Mouse (Mus musculus): ENCODE results near the gene Fam185a. TPM values are rescaled to one million over a fixed set of nuclear protein-coding genes. Genes with fewer than 3 reads are reported as not detected.
A peak's percentile ranks its signal among the peaks of the same experiment; 100 is the strongest.

The Fam185a gene
- 8.9 and 9.1 TPM in 2 replicates for polyA plus RNA-seq (2015; fragmentation: Nextera tagmentation; extraction: Ambion mirVana)

DNA sequence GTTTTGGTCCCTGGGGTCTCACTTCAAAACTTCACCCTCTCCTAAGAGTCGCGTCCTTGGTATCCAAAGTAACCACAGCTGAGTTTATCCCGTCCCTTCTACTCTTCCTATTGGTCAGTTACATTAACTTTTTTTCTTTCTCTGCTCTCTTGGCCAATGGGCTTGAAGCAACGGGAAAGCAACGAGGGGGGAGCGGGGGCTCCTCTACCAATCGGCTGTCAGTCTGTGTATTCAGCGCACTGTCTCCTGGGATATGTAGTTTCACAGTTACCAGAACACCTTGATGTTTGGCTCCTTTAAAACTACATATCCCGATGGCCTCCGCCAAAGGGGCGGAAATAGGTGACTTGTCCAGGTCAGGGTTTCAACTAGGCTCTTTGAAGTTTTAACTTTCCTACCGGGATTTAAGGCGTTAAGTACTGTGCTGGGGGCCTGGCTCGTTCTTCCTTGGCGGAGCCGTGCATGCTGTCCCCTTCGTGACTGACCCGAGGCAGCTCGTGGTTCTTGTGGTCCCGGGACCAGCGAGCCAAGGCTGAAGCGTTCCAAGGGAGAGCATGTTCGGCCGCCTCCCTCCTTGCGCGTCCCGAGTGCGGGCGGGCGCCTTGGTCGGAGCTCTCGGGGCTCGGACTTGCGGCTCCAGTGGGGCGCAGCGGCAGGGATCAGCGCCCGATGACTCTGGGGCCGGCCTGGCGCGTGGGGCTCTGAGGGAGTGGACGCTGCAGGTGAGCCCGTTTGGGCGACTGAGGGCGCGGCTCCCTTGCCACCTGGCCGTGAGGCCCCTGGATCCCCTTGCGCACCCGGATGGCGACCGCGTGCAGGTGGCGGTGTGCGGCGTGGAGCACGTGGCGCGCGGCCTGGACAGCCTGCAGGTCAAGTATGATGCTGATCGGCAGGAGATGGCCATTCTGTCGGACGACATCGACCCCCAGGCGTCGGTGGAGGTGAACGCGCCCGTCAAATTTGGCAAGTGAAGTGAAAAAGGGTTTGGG is at the start of gene Fam185a, which contains the start of gene Ccdc146:
TSS of gene Fam185a (plus strand) at position 345 of the 989 bp plus-strand sequence.
TSS of gene Ccdc146 (minus strand) at position 64 of the 989 bp plus-strand sequence.
- Histone ChIP-seq H3K4me2 (ENCODE audit: low read depth, low read length) (peak within 1 kb of the TSS; percentile 76), H3K36me3 (ENCODE audit: control insufficient read depth, insufficient read depth, low read length) (no peaks in the 10 kb centered on the region), H3K4me3 (ENCODE audit: low read length) (peak within 1 kb of the TSS; percentile 75), H3K27me3 (replicated peaks; ENCODE audit: control insufficient read depth, insufficient read depth, low read length) (no peaks in the 10 kb centered on the region), H3K9ac (ENCODE audit: low read depth, low read length) (peak within 1 kb of the TSS; percentile 76), H3K4me1 (ENCODE audit: control insufficient read depth, insufficient read depth, low read length) (peaks cover 13% of the 10 kb centered on the region), H3K27ac (ENCODE audit: low read length) (peak within 1 kb of the TSS; percentile 75), H3K9me3 (ENCODE audit: control insufficient read depth, low read length) (no peaks in the 10 kb centered on the region)
- peak; percentile 100 for ATAC-seq
- under 1% methylated on average over 68 of the region's 68 CpGs for whole genome bisulfite sequencing

DNA sequence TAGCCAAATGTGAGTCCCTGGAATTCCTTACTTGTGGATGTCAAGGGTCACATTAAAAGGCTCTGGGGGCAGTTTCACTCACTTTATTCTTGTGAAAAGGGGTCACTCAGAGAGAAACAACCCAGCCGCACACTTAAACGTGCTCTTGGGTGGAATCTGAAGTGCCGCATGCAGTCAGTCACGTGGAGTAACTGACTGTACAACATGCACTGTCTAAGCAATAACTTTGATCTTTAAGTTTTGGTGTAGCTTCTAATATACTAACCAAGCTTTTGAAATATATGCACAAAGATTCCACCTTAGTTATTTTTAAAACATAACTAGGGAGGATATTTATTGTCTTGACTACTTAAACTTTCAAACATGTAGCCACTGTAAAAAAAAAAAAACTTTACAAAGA is 47.8 kb upstream of the Fam185a start:
- no peaks in the 10 kb centered on the region for H3K9me3 ChIP-seq (ENCODE audit: control insufficient read depth, low read length)
- H3K4me3 ChIP-seq (ENCODE audit: low read length): no peak overlapping the region
- no peak overlapping the region for H3K9ac ChIP-seq (ENCODE audit: low read depth, low read length)
- no peak for ATAC-seq
- 77% methylated on average over 4 of the region's 4 CpGs for WGBS
- H3K27ac ChIP-seq (ENCODE audit: low read length): no peak overlapping the region
- peaks cover 8% of the 10 kb centered on the region for H3K4me1 ChIP-seq (ENCODE audit: control insufficient read depth, insufficient read depth, low read length)
- H3K4me2 ChIP-seq (ENCODE audit: low read depth, low read length): no peak overlapping the region
- H3K27me3 ChIP-seq (replicated peaks; ENCODE audit: control insufficient read depth, insufficient read depth, low read length): no peaks in the 10 kb centered on the region
- H3K36me3 ChIP-seq (ENCODE audit: control insufficient read depth, insufficient read depth, low read length): no peaks in the 10 kb centered on the region

DNA sequence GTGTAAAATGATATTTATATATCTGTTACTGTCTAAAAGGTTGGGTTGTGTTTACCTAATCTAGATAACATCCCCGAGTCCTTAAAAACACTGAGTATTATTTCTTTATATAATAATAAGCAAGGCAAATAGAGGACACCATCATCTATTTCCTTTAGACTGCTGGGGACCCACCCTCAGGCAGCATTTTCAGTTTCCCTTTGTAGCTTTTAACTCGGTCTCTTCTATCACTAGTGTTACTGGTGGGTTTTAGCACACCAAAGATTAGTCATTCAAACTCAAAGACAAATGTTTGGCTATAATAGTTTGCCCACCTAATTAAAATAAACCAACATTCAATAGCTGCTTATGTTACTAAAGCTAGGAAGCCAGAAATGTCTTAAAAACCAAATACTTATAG is 46.4 kb upstream of the Fam185a start:
- H3K4me3 ChIP-seq (ENCODE audit: low read length): no peak overlapping the region
- ATAC-seq: no peak
- no peaks in the 10 kb centered on the region for H3K36me3 ChIP-seq (ENCODE audit: control insufficient read depth, insufficient read depth, low read length)
- no peak overlapping the region for H3K27ac ChIP-seq (ENCODE audit: low read length)
- 42% methylated on average over 2 of the region's 2 CpGs for WGBS
- H3K9me3 ChIP-seq (ENCODE audit: control insufficient read depth, low read length): no peaks in the 10 kb centered on the region
- H3K9ac ChIP-seq (ENCODE audit: low read depth, low read length): no peak overlapping the region
- peaks cover 9% of the 10 kb centered on the region for H3K4me1 ChIP-seq (ENCODE audit: control insufficient read depth, insufficient read depth, low read length)
- no peaks in the 10 kb centered on the region for H3K27me3 ChIP-seq (replicated peaks; ENCODE audit: control insufficient read depth, insufficient read depth, low read length)
- no peak overlapping the region for H3K4me2 ChIP-seq (ENCODE audit: low read depth, low read length)

DNA sequence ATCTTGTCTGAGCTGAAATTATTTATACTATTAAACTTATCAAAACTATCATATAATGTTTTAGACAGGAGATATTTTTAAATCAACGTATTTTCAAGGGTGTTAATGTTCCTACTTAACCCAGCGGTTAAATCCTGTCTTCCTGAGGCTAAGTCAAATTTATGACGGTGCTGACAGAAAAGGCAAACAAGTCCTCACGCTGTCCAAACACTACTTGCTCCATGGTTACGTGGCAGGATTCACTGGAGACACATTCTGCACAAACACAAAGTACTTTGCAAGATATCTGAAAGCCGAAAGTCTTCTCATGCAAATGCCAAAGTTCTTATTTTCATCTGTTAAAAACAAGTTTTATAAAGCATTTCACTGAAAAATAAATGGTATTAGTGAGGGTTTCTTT is 42.8 kb upstream of the Fam185a start:
- Histone ChIP-seq H3K27ac (ENCODE audit: low read length) (no peak overlapping the region), H3K36me3 (ENCODE audit: control insufficient read depth, insufficient read depth, low read length) (no peaks in the 10 kb centered on the region), H3K4me2 (ENCODE audit: low read depth, low read length) (no peak overlapping the region), H3K4me3 (ENCODE audit: low read length) (no peak overlapping the region), H3K9me3 (ENCODE audit: control insufficient read depth, low read length) (no peaks in the 10 kb centered on the region), H3K27me3 (replicated peaks; ENCODE audit: control insufficient read depth, insufficient read depth, low read length) (no peaks in the 10 kb centered on the region), H3K4me1 (ENCODE audit: control insufficient read depth, insufficient read depth, low read length) (peaks cover 18% of the 10 kb centered on the region), H3K9ac (ENCODE audit: low read depth, low read length) (no peak overlapping the region)
- no peak for ATAC-seq
- 25% methylated on average over 6 of the region's 6 CpGs for WGBS

DNA sequence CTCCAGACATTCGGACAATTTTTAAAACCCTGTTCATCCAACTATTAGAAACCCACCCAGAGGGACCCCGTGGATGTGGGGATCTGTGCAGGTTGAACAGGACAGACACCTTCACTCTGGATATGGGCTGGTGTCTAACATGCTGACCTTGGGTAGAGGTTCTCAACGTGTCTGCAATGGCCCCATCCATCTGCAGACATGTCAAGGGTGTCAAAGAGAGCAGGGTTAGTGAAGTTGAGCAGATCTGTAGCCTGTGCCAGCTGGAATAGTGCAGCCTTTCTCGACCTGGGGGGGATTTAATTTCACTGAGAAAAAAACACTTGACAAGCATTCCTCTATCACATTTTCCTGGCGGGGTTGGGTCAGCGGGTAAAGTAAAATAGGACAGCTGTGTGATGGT is 42.1 kb upstream of the Fam185a start:
- H3K9ac ChIP-seq (ENCODE audit: low read depth, low read length): no peak overlapping the region
- H3K4me2 ChIP-seq (ENCODE audit: low read depth, low read length): no peak overlapping the region
- H3K27ac ChIP-seq (ENCODE audit: low read length): no peak overlapping the region
- H3K4me1 ChIP-seq (ENCODE audit: control insufficient read depth, insufficient read depth, low read length): peaks cover 18% of the 10 kb centered on the region
- no peaks in the 10 kb centered on the region for H3K36me3 ChIP-seq (ENCODE audit: control insufficient read depth, insufficient read depth, low read length)
- no peaks in the 10 kb centered on the region for H3K9me3 ChIP-seq (ENCODE audit: control insufficient read depth, low read length)
- H3K27me3 ChIP-seq (replicated peaks; ENCODE audit: control insufficient read depth, insufficient read depth, low read length): no peaks in the 10 kb centered on the region
- 36% methylated on average over 6 of the region's 6 CpGs for WGBS
- no peak for ATAC-seq
- H3K4me3 ChIP-seq (ENCODE audit: low read length): no peak overlapping the region

DNA sequence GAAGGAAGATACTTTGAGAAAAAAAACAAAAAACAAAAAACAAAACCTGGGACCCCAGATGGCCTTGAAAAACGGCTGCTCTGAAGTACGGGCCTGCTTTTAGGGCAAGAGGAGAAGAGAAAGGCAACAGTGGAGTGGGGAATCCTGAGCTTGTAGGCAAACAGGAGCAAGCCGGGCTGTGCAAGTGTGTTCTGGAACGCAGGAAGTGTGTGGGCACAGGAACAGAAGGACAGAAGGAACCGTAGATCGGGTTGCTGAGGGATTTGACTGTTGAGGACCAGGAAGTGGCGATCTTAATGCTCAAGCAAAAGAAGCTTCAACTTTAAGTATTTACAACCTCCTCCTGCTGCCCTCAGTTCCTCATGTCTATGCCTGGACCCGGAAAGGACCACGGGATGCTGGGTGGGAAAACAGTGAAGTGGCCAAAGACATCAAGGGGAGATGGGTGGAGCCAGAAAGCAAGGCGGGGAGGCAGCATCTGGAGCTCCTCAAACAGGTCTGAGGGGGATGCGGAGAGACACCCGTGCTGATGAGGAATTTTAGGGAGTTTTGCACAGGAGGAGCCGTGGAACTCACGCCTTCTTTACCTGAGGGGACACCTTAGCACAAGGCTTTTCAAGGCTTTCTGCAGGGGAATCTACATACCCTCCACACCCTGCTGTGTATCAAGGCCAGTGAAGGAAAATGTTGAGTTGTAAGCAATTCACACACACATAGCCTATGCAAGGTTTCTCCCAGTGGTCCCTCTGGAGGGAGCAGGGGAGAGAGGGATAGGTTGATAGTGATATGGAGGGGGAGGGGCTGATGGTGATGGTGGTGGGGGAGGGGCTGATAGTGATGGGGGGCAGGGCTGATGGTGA is 41.1 kb upstream of the Fam185a start:
- Histone ChIP-seq H3K4me1 (ENCODE audit: control insufficient read depth, insufficient read depth, low read length) (peaks cover 18% of the 10 kb centered on the region), H3K4me3 (ENCODE audit: low read length) (no peak overlapping the region), H3K27ac (ENCODE audit: low read length) (0 out of 2 replicates have a peak overlapping the region, but pooled peaks have one; percentile 5), H3K9ac (ENCODE audit: low read depth, low read length) (no peak overlapping the region), H3K36me3 (ENCODE audit: control insufficient read depth, insufficient read depth, low read length) (no peaks in the 10 kb centered on the region), H3K27me3 (replicated peaks; ENCODE audit: control insufficient read depth, insufficient read depth, low read length) (no peaks in the 10 kb centered on the region), H3K4me2 (ENCODE audit: low read depth, low read length) (no peak overlapping the region), H3K9me3 (ENCODE audit: control insufficient read depth, low read length) (no peaks in the 10 kb centered on the region)
- ATAC-seq: peak; percentile 37; the same call in 1 of the 2 replicates
- WGBS: 35% methylated on average over 14 of the region's 14 CpGs

DNA sequence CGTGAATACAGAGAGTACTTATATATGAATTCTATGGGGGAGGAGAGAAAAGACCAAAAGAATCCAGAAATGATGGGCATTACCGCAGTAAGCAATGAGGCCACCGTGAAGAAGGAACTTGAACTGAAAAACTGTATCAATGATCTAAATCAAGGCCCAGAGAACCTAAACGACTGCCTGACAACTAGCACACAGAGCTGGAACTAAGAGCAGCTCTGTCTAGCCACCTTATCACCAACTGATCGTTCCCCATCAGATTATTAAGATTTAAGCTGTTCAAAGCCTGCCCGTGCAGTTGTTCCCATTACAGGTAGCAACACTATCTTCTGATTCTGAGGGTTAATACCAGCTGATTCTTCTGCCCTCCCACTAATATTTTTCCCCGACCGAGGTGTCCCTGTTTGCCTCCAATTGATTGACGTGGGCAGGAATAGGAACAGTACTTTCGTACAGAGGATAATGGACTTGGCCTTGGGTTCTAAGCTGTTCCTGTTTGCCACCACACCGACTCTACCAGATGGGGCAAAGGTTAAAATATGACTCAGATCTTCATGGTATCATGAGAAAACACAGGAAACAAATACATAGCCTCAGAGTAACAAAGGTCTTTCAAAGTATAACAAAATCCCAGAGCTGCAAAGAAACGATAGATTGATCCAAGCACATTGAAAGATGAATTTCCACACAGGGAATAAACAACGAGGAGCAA is 40.4 kb upstream of the Fam185a start:
- peak; percentile 61 for ATAC-seq
- Histone ChIP-seq H3K36me3 (ENCODE audit: control insufficient read depth, insufficient read depth, low read length) (no peaks in the 10 kb centered on the region), H3K27me3 (replicated peaks; ENCODE audit: control insufficient read depth, insufficient read depth, low read length) (no peaks in the 10 kb centered on the region), H3K4me3 (ENCODE audit: low read length) (no peak overlapping the region), H3K9ac (ENCODE audit: low read depth, low read length) (no peak overlapping the region), H3K4me1 (ENCODE audit: control insufficient read depth, insufficient read depth, low read length) (peaks cover 18% of the 10 kb centered on the region), H3K27ac (ENCODE audit: low read length) (no peak overlapping the region), H3K9me3 (ENCODE audit: control insufficient read depth, low read length) (no peaks in the 10 kb centered on the region), H3K4me2 (ENCODE audit: low read depth, low read length) (no peak overlapping the region)
- WGBS: 58% methylated on average over 13 of the region's 13 CpGs

DNA sequence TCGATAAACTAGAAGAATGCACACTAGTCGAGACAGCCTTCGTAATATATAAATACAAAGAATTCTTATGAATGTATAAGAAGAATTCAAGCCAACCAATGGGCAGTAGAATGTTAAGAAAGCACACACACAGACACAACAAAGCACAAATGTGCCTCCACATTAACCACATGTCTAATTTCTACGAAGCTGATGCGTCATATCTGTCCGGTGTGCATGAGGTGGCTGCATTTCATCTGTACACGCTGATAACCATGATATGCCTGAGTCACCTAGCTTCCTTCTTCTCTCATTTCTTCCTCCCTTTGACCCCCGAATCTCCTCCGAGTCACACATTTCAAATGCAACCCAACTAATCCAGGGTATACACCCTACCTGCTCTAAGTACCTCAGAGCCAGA is 39.8 kb upstream of the Fam185a start:
- 88% methylated on average over 9 of the region's 9 CpGs for WGBS
- Histone ChIP-seq H3K4me3 (ENCODE audit: low read length) (no peak overlapping the region), H3K27ac (ENCODE audit: low read length) (no peak overlapping the region), H3K4me1 (ENCODE audit: control insufficient read depth, insufficient read depth, low read length) (peaks cover 18% of the 10 kb centered on the region), H3K9me3 (ENCODE audit: control insufficient read depth, low read length) (no peaks in the 10 kb centered on the region), H3K9ac (ENCODE audit: low read depth, low read length) (no peak overlapping the region), H3K36me3 (ENCODE audit: control insufficient read depth, insufficient read depth, low read length) (no peaks in the 10 kb centered on the region), H3K4me2 (ENCODE audit: low read depth, low read length) (no peak overlapping the region), H3K27me3 (replicated peaks; ENCODE audit: control insufficient read depth, insufficient read depth, low read length) (no peaks in the 10 kb centered on the region)
- ATAC-seq: no peak
